Comparison of ENCODE assay signal across 1 mouse cellular context in genomic region chr8:122718711-122719499, GRCm38 (mm10).
TF ChIP-seq lines count a peak whose summit lies in the region.

No protein-coding gene starts in this region.

TF ChIP-seq in MEL, 35 proteins besides CTCF, POLR2A, EP300 and RAD21 (continued from another document):
- no peak for TF ChIP-seq GATA1 (IDR thresholded peaks at IDR 0.05; ENCODE audit: low read depth, low read length)
TF ChIP-seq in MEL: peak in this region for 5.
